Mouse (Mus musculus): ENCODE measurements around the gene Lect2.

Lect2 gene

DNA sequence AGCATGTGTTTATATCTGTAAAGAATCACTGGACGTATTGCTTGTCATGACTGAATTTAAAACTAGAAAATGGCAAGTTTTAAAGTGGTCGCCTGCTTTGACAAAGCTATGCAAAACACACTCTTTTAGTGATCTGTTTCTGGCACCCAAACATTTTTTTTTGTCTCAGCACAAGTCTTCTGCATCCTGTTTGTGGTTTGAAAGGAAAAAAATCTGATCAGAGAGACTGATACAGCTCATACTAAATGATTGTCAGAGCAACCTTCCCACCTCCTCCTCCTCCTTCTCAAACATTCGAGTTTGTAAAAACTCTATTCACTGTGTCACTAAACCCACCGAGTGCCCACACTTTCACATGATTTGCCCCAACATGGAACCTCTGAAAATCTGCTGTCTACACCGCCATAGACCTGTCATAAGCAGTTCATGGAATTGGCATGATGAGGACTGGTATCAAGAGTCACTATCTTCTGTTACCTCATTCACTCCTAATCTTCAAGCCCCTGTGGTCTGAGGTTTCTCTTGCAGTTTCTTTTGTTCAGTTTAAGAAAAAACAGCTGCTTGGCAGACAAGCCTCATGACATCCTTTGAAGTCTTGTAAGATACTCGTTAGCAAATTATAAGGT lies 41.3 kb downstream of the Lect2 start:
- peak in 1 of 2 experiments; percentile 22 for DNase-seq (ENCODE audit: low spot score in 2 of 2)

DNA sequence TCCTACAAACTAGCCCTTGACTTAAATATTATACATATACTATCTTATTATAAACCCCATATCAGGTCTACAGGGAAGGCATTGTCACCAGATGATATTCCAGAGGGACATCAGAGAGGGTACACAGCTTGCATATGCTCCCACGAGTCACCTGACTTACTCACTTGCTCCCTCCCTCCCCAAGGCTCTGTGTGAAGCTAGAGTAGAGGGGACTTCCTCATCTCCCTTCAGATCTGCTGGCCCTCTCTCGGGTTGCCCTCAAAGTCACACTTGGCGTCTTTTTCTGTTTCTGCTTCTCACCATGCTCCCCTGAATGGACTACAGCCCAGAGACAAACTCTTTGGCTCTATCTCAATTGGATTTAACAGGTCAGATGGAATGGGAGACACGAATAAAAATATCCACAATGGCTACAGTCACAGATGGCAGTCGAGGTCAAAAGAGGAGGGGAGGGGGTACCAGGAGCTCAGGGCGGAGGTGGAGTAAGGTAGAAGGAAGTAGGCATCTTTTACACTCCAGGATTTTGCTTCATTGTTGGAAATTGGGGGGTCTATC lies 46.4 kb downstream of the Lect2 start:
- no peak for DNase-seq (ENCODE audit: low spot score in 2 of 2)

DNA sequence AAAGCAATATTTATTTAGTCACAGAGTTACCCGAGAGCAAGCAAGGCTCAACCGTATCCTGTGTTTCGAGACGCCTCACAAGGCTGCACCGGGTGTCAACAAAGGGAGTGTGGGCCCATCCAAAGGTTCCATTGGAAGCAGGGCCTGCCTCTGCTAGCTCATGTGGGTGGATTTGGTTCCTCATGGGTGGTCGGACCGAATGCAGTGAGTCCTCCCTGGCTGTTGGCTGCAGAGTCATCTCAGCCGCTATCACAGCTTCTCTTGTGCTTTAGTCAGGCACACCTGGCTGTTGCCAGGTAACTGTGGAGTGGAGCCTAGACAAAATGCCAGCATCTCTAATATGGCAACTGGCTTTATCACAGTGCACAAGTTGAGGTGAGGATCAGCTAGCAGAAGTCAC lies 47.7 kb downstream of the Lect2 start:
- DNase-seq (ENCODE audit: low spot score in 2 of 2) = no peak

DNA sequence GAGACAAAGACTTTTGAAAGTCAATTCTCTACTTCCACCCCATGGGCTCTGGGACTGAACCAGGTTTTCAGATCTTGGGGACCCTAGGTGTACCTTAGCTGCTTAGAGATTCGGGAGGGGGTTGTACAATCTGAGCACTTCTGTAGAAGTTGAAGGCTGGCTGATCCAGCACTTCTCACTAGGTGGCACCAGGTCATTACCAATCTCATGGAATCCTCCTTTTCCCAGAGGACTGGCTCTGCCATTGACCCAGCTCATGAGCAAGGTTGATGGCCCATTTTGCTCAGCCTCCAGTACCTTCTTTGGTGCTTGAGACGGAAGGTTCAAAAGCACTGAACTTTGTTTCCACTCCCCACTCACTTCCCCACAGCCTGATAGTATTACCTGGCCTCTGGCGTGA lies 48.2 kb downstream of the Lect2 start:
- no peak for DNase-seq (ENCODE audit: low spot score in 2 of 2)

DNA sequence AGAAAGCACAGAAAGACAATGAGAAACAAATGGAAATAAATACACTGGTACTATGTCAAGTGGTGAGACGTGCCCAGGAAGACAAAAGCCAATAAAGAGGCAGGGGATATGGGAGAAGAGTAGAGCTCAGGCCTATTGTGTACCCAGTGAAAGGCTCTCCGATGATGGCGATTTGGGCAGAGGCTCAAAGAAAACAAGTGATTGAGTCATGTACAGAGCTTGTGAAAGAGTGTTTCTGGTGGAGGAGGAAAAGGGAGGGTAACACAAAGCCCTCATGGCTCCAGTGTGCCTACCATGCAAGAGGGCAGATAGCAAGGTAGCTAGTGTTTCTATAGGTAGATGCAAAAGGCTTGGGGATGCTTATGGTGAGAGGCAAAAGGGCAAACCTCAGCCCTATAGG lies 53.9 kb downstream of the Lect2 start:
- no peak for DNase-seq (ENCODE audit: low spot score in 2 of 2)

Measured in spleen, postnatal 4 days (tissue).